Mouse (Mus musculus) hindbrain, embryonic 12.5 days (tissue): ENCODE data around the gene Opcml. TPM values are rescaled to one million over a fixed set of nuclear protein-coding genes. Genes with fewer than 3 reads are reported as not detected.

Experiments used
- ATAC-seq: fragments of 200-750 bp; cut with Nextera tagmentation; 2 replicates; pipeline ENCODE4 v1.8.0; 2017; ENCODE audit warnings: moderate TSS enrichment; ENCODE audit not compliant: low FRiP score
- H3K27ac ChIP-seq: fragments of 300-500 bp; sonication (generic); 2 replicates; pipeline ENCODE4 v1.5.1; 2016; ENCODE audit warnings: mild to moderate bottlenecking
- H3K27me3 ChIP-seq: fragments of 300-500 bp; sonication (generic); 2 replicates; pipeline ENCODE4 v1.6.1; 2016; ENCODE audit warnings: mild to moderate bottlenecking
- H3K36me3 ChIP-seq: fragments of 300-500 bp; sonication (generic); 2 replicates; pipeline ENCODE4 v1.6.1; 2016; ENCODE audit warnings: mild to moderate bottlenecking
- H3K4me1 ChIP-seq: fragments of 300-500 bp; sonication (generic); 2 replicates; pipeline ENCODE4 v1.6.1; 2016
- H3K4me2 ChIP-seq: fragments of 300-500 bp; sonication (generic); replicated peaks from 2 replicates; pipeline ENCODE4 v1.6.1; 2016; ENCODE audit warnings: mild to moderate bottlenecking
- H3K4me3 ChIP-seq: fragments of 300-500 bp; sonication (generic); 2 replicates; pipeline ENCODE4 v1.5.1; 2016; ENCODE audit warnings: mild to moderate bottlenecking
- H3K9ac ChIP-seq: fragments of 300-500 bp; sonication (generic); 2 replicates; pipeline ENCODE4 v1.6.1; 2016; ENCODE audit warnings: mild to moderate bottlenecking, moderate library complexity
- H3K9me3 ChIP-seq: fragments of 300-500 bp; sonication (generic); replicated peaks from 2 replicates; pipeline ENCODE4 v1.6.1; 2016; ENCODE audit warnings: mild to moderate bottlenecking
- WGBS: fragments of 180-500 bp; shearing (Covaris S2); methylation state at CpG from one replicate; pipeline ENCODE4 v1.1.7; 2016; 5-methylcytosine and 5-hydroxymethylcytosine counted together
- polyA plus RNA-seq: library from polyadenylated mRNA; unstranded; fragments of >200 nt; fragmentation: Nextera tagmentation; extraction: Ambion mirVana; gene quantifications from 2 replicates; pipeline ENCODE4 v1.2.1, GENCODE M21; 2016

Gene Opcml
- polyA plus RNA-seq, 1 experiment from 2014 or later, result 10.8 TPM

DNA sequence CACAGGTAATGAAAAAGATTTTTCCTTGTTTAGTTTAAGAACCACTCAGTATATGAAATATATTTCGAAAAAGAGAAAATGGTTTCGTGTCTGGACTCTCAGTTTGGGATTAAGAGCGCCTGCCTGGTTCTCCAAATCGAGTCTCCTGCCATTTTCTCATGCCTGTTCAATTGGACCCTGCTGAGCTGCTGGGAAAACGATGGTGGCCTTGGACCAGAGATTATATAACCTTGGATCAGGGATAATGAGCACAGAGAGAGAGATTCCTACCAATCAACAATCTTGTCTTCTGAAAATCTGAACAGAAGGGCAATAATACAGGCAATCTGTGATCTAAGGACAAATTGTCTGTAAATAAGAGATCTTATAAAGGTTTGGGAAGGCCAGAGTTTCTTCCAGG is 962.3 kb downstream of the Opcml start:
- ATAC-seq, result no peak
- Histone ChIP-seq H3K27ac (no peak overlapping the region), H3K27me3 (no peaks in the 10 kb centered on the region), H3K4me3 (no peak overlapping the region), H3K4me2 (no peak overlapping the region), H3K9me3 (no peaks in the 10 kb centered on the region), H3K4me1 (no peaks in the 10 kb centered on the region), H3K9ac (no peak overlapping the region), H3K36me3 (no peaks in the 10 kb centered on the region)
- 72% methylated on average over 5 of the region's 5 CpGs for whole genome bisulfite sequencing

DNA sequence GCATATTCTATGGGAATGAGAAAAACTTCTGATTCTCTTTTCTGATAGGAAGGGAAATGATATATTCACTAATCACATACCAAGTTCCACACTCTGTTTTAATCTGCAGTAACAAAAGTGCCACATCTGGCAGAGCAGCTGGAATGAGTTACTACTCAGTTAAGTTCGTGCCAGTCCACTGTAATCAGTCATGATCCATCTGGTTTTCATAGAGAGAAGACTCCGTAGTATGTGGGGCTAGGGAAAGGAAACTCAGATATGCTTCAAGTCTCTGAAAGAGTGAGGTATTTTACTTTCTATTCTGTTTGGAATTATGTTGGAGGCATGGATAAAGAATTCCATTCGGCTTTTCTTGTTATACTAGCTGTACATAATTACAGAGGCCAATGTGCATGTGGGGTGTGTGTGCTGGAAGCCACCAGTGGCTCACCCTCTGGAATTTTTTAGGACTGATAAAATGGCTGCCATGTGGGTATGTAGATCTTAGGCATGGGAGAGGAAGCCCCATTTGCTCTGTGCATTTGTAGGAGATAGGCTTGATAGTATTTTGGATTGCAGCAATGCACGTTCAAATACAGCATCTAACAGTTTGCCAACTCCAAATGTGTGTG is 966.4 kb downstream of the Opcml start:
- no peak for ATAC-seq
- no peaks in the 10 kb centered on the region for H3K9me3 ChIP-seq
- H3K27ac ChIP-seq, result no peak overlapping the region
- H3K4me3 ChIP-seq, result no peak overlapping the region
- H3K36me3 ChIP-seq, result no peaks in the 10 kb centered on the region
- H3K27me3 ChIP-seq, result no peaks in the 10 kb centered on the region
- 66% methylated on average over 4 of the region's 4 CpGs for WGBS
- no peak overlapping the region for H3K4me2 ChIP-seq
- no peaks in the 10 kb centered on the region for H3K4me1 ChIP-seq
- H3K9ac ChIP-seq, result no peak overlapping the region

DNA sequence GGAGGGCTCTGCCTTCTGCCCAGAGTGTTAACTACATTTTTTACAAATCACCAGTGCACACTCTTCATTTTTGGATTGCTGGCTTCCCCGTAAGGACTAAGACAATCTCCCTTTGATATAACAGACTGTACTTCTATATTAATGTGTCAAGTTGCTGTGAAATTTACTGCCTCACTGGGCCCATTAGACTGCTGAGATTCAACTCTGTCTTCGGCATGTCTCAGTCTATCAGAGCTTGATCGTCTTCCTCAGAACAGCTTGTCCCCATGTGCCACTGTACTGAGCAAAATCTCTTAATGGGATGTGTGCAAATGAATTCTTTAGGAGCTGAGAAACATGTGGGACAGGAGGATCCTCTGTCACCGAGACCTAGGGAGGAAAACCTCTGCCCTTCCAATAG is 970.9 kb downstream of the Opcml start:
- no peaks in the 10 kb centered on the region for H3K27me3 ChIP-seq
- ATAC-seq, result no peak
- no peak overlapping the region for H3K9ac ChIP-seq
- no peaks in the 10 kb centered on the region for H3K9me3 ChIP-seq
- 73% methylated on average over 4 of the region's 4 CpGs for WGBS
- no peak overlapping the region for H3K27ac ChIP-seq
- no peaks in the 10 kb centered on the region; the same call in 1 of the 2 replicates for H3K4me1 ChIP-seq
- H3K4me3 ChIP-seq, result no peak overlapping the region
- H3K36me3 ChIP-seq, result no peaks in the 10 kb centered on the region
- H3K4me2 ChIP-seq, result no peak overlapping the region

DNA sequence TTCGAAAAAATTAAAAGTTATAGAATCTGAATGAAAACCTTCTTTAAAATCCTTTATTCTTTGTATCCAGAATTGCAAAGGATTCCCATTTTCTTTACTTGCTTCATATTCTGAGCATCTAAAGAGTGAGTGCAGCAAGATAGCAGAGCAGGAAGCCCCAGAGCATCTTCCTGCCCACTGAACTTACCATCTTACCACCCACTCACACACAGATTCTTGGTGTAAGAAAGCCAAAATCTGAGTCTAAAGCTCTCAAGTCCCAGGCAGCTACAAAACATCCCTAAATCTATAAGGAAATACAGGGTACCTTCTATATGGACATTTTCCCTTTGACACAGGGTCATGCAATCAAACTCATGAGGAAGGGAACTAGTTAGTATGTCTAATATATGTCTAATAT is 973.6 kb downstream of the Opcml start:
- H3K36me3 ChIP-seq, result no peaks in the 10 kb centered on the region
- no peaks in the 10 kb centered on the region; the same call in 1 of the 2 replicates for H3K4me1 ChIP-seq
- ATAC-seq, result no peak
- no peak overlapping the region for H3K4me3 ChIP-seq
- H3K27me3 ChIP-seq, result no peaks in the 10 kb centered on the region
- H3K9ac ChIP-seq, result no peak overlapping the region
- no peaks in the 10 kb centered on the region for H3K9me3 ChIP-seq
- WGBS, result 88% methylated on average over 1 of the region's 1 CpGs
- H3K27ac ChIP-seq, result no peak overlapping the region
- no peak overlapping the region for H3K4me2 ChIP-seq

DNA sequence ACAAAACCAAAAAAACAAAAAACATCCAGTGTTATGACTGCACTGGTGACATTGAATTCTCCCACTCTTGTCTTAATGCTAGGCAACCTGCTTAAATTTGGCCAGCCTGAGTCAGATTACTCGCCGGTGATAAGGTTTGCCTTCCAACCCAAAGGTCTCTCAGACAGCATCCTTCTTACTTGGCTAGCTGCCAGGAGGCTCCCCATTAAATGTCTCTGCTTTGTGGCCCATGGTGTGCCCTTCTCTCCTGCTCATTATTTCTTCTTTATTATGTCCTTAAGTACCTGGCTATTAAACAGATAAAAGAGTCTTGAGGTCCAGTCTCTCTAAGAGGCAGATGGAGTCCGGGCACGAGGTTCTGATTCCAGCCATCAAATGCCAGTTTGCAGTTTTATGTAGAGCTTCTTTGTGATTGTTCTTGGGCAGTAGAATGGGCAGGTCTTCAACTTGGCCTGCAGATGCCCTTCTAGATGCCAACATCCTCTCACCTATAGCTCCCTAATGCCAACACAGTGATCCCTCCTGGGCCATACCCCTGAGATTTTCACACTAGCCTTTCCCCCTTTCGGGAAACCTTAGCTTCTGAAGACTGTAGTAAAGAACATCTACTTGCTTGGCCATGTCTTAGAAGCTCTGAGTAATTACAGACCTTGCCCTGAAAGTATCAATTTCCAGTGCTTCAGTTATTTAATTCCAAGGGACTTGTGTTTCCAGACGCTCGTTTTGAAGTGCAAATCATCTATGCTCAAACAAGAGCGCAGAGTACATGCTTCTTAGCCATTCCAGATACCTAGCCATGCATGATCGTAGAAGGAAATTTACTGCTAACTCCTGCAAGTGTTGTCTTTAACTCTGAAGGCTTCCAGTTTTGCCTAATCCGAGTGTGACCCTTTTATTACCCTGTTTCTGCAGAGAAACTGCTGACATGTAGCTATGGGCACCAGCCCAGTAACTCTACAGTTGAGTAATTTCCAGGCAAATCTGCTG is 986.2 kb downstream of the Opcml start:
- ATAC-seq, result no peak
- Histone ChIP-seq H3K36me3 (no peaks in the 10 kb centered on the region), H3K4me2 (no peak overlapping the region), H3K4me1 (peaks cover 6% of the 10 kb centered on the region; the same call in 1 of the 2 replicates), H3K27me3 (no peaks in the 10 kb centered on the region), H3K27ac (no peak overlapping the region), H3K9me3 (no peaks in the 10 kb centered on the region), H3K9ac (no peak overlapping the region), H3K4me3 (no peak overlapping the region)
- 81% methylated on average over 10 of the region's 10 CpGs for WGBS

DNA sequence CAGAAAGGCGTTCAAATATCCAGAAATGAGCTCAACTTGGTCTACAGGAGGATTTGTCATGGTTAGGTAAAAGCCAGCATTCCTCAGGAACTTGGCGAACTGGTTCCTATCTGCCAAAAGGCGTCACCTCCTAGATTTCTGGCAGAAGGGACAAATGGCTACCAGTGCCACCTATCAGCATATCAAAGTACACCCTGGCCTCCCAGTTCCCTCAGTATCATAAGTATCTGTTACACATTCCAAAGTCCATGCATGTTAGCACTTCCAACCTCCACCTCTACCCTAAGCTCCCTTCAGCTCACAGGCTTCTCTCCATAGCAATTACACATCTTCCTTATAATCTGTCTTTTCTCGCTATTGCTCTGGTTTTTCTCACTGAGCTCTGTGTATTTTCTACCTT is 993.3 kb downstream of the Opcml start:
- H3K36me3 ChIP-seq, result no peaks in the 10 kb centered on the region
- H3K4me1 ChIP-seq, result no peaks in the 10 kb centered on the region; the same call in 1 of the 2 replicates
- WGBS, result 73% methylated on average over 4 of the region's 4 CpGs
- H3K27ac ChIP-seq, result no peak overlapping the region
- ATAC-seq, result no peak
- no peak overlapping the region for H3K4me3 ChIP-seq
- no peaks in the 10 kb centered on the region for H3K27me3 ChIP-seq
- no peaks in the 10 kb centered on the region for H3K9me3 ChIP-seq
- no peak overlapping the region for H3K9ac ChIP-seq
- H3K4me2 ChIP-seq, result no peak overlapping the region

DNA sequence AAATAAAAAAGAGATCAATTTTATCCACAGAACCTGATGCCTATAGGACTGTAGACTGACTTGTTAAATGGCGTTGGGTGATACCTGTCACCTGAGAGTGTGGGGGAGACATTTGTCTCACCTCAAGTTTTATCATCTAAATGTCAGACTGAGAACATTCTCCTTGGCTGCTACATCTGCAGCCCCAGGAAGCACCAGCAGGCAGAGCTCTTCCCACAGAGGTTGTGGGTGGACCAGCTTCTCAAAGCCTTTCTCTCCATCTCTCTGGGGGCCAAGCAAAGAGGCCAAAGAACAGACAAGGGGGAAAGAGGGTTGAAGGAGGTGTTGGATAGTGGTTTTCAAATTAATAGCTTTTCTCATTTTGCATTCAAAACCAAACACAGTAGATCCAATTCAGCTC is 998.9 kb downstream of the Opcml start:
- Histone ChIP-seq H3K36me3 (no peaks in the 10 kb centered on the region), H3K4me3 (no peak overlapping the region), H3K9ac (no peak overlapping the region), H3K27me3 (no peaks in the 10 kb centered on the region), H3K27ac (no peak overlapping the region), H3K4me1 (no peaks in the 10 kb centered on the region), H3K4me2 (no peak overlapping the region), H3K9me3 (no peaks in the 10 kb centered on the region)
- WGBS, result 82% methylated on average over 1 of the region's 1 CpGs
- ATAC-seq, result no peak

DNA sequence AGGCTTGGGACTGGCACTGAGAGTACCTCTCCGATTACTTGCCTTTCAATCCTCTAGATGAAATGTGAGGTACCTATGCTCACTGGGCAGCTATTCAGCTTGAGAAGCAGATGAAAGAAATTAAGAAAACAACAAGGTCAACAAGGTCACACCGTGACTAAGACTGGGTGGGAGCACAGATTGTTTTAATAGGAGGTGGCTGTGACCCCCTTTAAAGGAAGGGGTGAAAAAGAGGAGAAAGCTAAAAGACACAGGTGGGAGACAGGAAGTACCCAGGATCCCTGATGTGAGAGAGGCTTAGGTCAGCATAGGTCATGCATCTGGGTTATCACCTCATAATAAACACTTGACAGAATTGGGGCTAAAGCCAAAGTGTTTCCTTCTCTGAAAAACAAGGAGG is 1009.5 kb downstream of the Opcml start:
- Histone ChIP-seq H3K9ac (no peak overlapping the region), H3K4me2 (no peak overlapping the region), H3K36me3 (no peaks in the 10 kb centered on the region), H3K27ac (no peak overlapping the region), H3K27me3 (no peaks in the 10 kb centered on the region), H3K4me3 (no peak overlapping the region), H3K9me3 (no peaks in the 10 kb centered on the region), H3K4me1 (peaks cover 9% of the 10 kb centered on the region)
- 14% methylated on average over 2 of the region's 2 CpGs for WGBS
- no peak for ATAC-seq

DNA sequence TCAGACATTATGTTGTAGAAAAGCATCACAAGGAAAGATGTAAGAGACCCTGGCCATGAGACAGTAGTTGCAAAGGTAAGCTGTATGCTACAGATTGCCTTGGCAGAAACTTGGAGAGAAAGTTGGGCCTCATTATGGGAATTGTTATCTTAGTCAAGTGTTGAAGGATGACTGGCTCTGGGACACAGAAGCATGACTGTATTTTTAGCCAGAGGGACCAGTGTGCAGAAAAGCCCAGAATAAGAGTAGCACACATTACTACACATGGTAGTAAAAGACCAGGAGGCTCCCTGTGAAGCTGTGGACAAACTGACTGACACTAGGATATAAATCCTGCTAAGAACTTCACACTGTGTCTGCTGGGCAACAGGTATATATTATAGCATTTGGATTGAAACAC is 1016.1 kb downstream of the Opcml start:
- ATAC-seq, result no peak
- no peak overlapping the region for H3K27ac ChIP-seq
- H3K4me2 ChIP-seq, result no peak overlapping the region
- H3K4me1 ChIP-seq, result no peaks in the 10 kb centered on the region
- no peaks in the 10 kb centered on the region for H3K27me3 ChIP-seq
- no peaks in the 10 kb centered on the region for H3K36me3 ChIP-seq
- H3K4me3 ChIP-seq, result no peak overlapping the region
- no peaks in the 10 kb centered on the region for H3K9me3 ChIP-seq
- no peak overlapping the region for H3K9ac ChIP-seq

DNA sequence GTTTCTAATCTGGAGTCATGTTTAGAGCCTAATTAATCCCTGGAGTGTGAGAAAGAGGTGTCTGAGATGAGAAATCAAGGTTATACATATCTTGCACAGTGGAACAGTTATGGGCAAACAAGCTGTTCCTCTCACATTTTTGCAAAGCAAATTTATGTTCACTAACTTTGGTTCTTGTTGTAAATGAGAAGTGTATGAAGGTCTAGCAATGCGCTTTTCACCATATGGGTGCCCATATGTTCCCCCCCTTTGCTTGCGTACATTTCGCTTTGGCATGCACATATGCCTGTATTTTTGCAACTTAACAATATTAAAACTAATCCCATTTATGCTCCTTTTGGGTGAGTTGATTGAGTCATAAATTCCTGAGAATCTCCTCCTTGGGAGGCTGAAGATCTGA is 1031.5 kb downstream of the Opcml start:
- H3K36me3 ChIP-seq, result no peaks in the 10 kb centered on the region
- no peak overlapping the region for H3K27ac ChIP-seq
- H3K4me3 ChIP-seq, result no peak overlapping the region
- no peak overlapping the region for H3K9ac ChIP-seq
- no peaks in the 10 kb centered on the region for H3K9me3 ChIP-seq
- H3K4me2 ChIP-seq, result no peak overlapping the region
- no peaks in the 10 kb centered on the region for H3K27me3 ChIP-seq
- WGBS, result 95% methylated on average over 3 of the region's 3 CpGs
- no peak for ATAC-seq
- H3K4me1 ChIP-seq, result no peaks in the 10 kb centered on the region

DNA sequence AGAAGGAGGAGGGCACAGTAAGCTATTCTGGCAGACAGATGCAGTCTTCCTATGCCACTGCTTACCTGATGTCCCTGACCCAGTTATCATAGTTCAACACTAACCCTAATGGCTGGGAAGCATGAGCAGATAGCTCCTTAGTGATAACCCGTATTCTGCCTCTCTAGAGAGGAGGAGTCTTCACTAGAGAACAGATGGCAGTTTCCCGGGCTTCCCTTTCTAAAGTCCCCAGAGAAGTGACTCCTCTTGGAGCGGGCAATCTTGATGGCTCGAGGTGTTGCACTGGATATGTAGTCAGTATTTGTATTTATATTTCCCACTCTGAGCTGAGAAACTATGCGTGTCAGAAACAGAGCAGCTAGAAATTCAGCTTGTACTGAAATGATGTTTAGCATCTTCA is 1031.9 kb downstream of the Opcml start:
- Histone ChIP-seq H3K36me3 (no peaks in the 10 kb centered on the region), H3K4me1 (no peaks in the 10 kb centered on the region), H3K27me3 (no peaks in the 10 kb centered on the region), H3K9me3 (no peaks in the 10 kb centered on the region), H3K27ac (no peak overlapping the region), H3K9ac (no peak overlapping the region), H3K4me2 (no peak overlapping the region), H3K4me3 (no peak overlapping the region)
- no peak for ATAC-seq
- 75% methylated on average over 5 of the region's 5 CpGs for WGBS

DNA sequence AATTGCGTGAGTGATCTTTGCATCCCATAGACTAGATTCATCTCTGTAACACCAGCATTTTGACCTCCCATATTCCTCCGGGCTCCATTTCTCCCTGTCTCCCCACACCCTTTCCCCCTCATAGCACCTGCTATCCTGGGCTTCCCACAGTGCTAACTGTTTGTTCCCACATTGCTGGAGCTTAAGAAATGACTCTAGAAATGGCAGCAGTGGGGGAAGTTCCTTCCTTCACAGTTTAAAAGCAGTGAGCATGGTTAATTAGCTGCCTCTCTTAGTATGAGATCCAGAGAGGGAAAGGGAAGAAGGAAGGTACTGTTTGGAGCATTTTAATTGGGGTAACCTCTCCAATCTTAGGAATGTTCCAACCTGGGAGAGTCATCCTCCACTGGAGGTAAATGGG is 1035.2 kb downstream of the Opcml start:
- Histone ChIP-seq H3K36me3 (no peaks in the 10 kb centered on the region), H3K27me3 (no peaks in the 10 kb centered on the region), H3K4me2 (no peak overlapping the region), H3K9me3 (no peaks in the 10 kb centered on the region), H3K4me1 (no peaks in the 10 kb centered on the region), H3K4me3 (no peak overlapping the region), H3K9ac (no peak overlapping the region), H3K27ac (no peak overlapping the region)
- WGBS, result 86% methylated on average over 2 of the region's 2 CpGs
- ATAC-seq, result no peak
